Mouse (Mus musculus) heart, adult 2 months (tissue): Measurements from ENCODE around the gene Xntrpc.

Experiments
- CTCF ChIP-seq: fragments of 200-600 bp; IDR thresholded peaks from 2 replicates; pipeline ENCODE4 v1.8.1; 2022; ENCODE audit warnings: antibody characterized with exemption, mild to moderate bottlenecking, moderate library complexity
- EP300 ChIP-seq: fragments of 200-500 bp; IDR thresholded peaks from 2 replicates; pipeline ENCODE4 v1.6.1; 2011; ENCODE audit warnings: low read depth, low read length, control low read depth; ENCODE audit not compliant: insufficient read depth
- POLR2A ChIP-seq: fragments of 200-500 bp; IDR thresholded peaks from 2 replicates; pipeline ENCODE4 v1.6.1; 2011; ENCODE audit warnings: mild to moderate bottlenecking, low read depth, low read length, control low read depth; ENCODE audit not compliant: insufficient read depth

GRCm38 (mm10) chr7:102061353-102061752 is 4.2 kb upstream of the Xntrpc start:
- TF ChIP-seq POLR2A (no peak), CTCF (no peak), EP300 (no peak)
